Mouse (Mus musculus) hindbrain, postnatal 0 days (tissue): ENCODE data around the gene Asb4. TPM values are rescaled to one million over a fixed set of nuclear protein-coding genes. Genes with fewer than 3 reads are reported as not detected.
A peak's percentile ranks its signal among the peaks of the same experiment; 100 is the strongest.

Source experiments
- ATAC-seq: fragments of 200-750 bp; cut with Nextera tagmentation; 2 replicates; pipeline ENCODE4 v1.8.0; 2017; ENCODE audit warnings: mild to moderate bottlenecking, moderate TSS enrichment, moderate library complexity
- DNase-seq: peaks from one replicate; pipeline ENCODE4 v3.0.0-alpha.2; 2015; ENCODE audit warnings: low spot score
- H3K27ac ChIP-seq: fragments of 300-500 bp; sonication (generic); 2 replicates; pipeline ENCODE4 v1.5.1; 2014; ENCODE audit warnings: mild to moderate bottlenecking
- H3K27me3 ChIP-seq: fragments of 300-500 bp; sonication (generic); 2 replicates; pipeline ENCODE4 v1.6.1; 2014; ENCODE audit warnings: low read length, mixed read lengths; ENCODE audit not compliant: insufficient read depth
- H3K36me3 ChIP-seq: fragments of 300-500 bp; sonication (generic); 2 replicates; pipeline ENCODE4 v1.6.1; 2014; ENCODE audit warnings: low read length, mixed read lengths; ENCODE audit not compliant: insufficient read depth
- H3K4me1 ChIP-seq: fragments of 300-500 bp; sonication (generic); 2 replicates; pipeline ENCODE4 v1.6.1; 2014; ENCODE audit warnings: antibody characterized with exemption, low read length, mixed read lengths; ENCODE audit not compliant: insufficient read depth
- H3K4me2 ChIP-seq: fragments of 300-500 bp; sonication (generic); 2 replicates; pipeline ENCODE4 v1.6.1; 2014; ENCODE audit warnings: low read depth, mild to moderate bottlenecking, low read length, moderate library complexity, mixed read lengths
- H3K4me3 ChIP-seq: fragments of 300-500 bp; sonication (generic); 2 replicates; pipeline ENCODE4 v1.5.1; 2014; ENCODE audit warnings: low read length
- H3K9ac ChIP-seq: fragments of 300-500 bp; sonication (generic); replicated peaks from 2 replicates; pipeline ENCODE4 v1.6.1; 2014; ENCODE audit warnings: mild to moderate bottlenecking, low read length, moderate library complexity, mixed read lengths
- H3K9me3 ChIP-seq: fragments of 300-500 bp; sonication (generic); 2 replicates; pipeline ENCODE4 v1.6.1; 2016; ENCODE audit warnings: low read length, mixed read lengths
- CTCF ChIP-seq: IDR thresholded peaks from 2 replicates; pipeline ENCODE4 v1.5.1; 2016; ENCODE audit warnings: antibody characterized with exemption, control low read depth, low read depth
- WGBS: fragments of 180-500 bp; shearing (Covaris S2); extraction: QIAGEN DNeasy Blood & Tissue Kit; methylation state at CpG from one replicate; pipeline ENCODE4 v1.1.7; 2014; 5-methylcytosine and 5-hydroxymethylcytosine counted together
- polyA plus RNA-seq: library from polyadenylated mRNA; unstranded; fragments of >200 nt; fragmentation: Nextera tagmentation; extraction: Ambion mirVana; gene quantifications from 2 replicates; pipeline ENCODE4 v1.2.1, GENCODE M21; 2015
- total RNA-seq: library from RNA; depleted of rRNA; stranded (reverse); fragments of >200 nt; gene quantifications from 2 replicates; pipeline ENCODE4 v1.2.3, GENCODE M21; 2014; rRNA removed

The Asb4 gene
- total and polyA plus RNA-seq, 2 experiments from 2014 or later = 10.6 to 16.3 TPM

GRCm38 (mm10) chr6:5449878-5450277 is 66.7 kb downstream of the Asb4 start:
- DNase-seq = no peak
- Histone ChIP-seq H3K9ac (no peak overlapping the region), H3K27me3 (no peaks in the 10 kb centered on the region), H3K36me3 (no peaks in the 10 kb centered on the region), H3K4me3 (no peak overlapping the region), H3K27ac (no peak overlapping the region), H3K4me2 (no peak overlapping the region), H3K4me1 (no peaks in the 10 kb centered on the region), H3K9me3 (no peaks in the 10 kb centered on the region)
- WGBS = 93% methylated on average over 5 of the region's 5 CpGs
- TF ChIP-seq CTCF = no peak
- ATAC-seq = no peak

- Histone ChIP-seq H3K4me3 (no peak overlapping the region), H3K9ac (no peak overlapping the region), H3K9me3 (no peaks in the 10 kb centered on the region), H3K4me2 (no peak overlapping the region), H3K27me3 (no peaks in the 10 kb centered on the region), H3K36me3 (no peaks in the 10 kb centered on the region), H3K4me1 (no peaks in the 10 kb centered on the region), H3K27ac (no peak overlapping the region)
- TF ChIP-seq CTCF = no peak
- 86% methylated on average over 3 of the region's 3 CpGs for WGBS
- DNase-seq (no peak), ATAC-seq (no peak)
Observed at GRCm38 (mm10) chr6:5455836-5456235, 72.7 kb downstream of the Asb4 start.

- H3K4me3 ChIP-seq = no peak overlapping the region
- H3K4me1 ChIP-seq = no peaks in the 10 kb centered on the region
- no peak for TF ChIP-seq CTCF
- no peak overlapping the region for H3K4me2 ChIP-seq
- 0 out of 2 replicates have a peak overlapping the region, but pooled peaks have one; percentile 26 for H3K27ac ChIP-seq
- DNase-seq = peak; percentile 12
- no peaks in the 10 kb centered on the region for H3K36me3 ChIP-seq
- no peak overlapping the region for H3K9ac ChIP-seq
- peak; percentile 88 for ATAC-seq
- H3K9me3 ChIP-seq = no peaks in the 10 kb centered on the region
- H3K27me3 ChIP-seq = no peaks in the 10 kb centered on the region
- WGBS = 61% methylated on average over 10 of the region's 10 CpGs
Observed at GRCm38 (mm10) chr6:5470480-5471318, 87.5 kb downstream of the Asb4 start.

- ATAC-seq (no peak), DNase-seq (no peak)
- Histone ChIP-seq H3K27me3 (no peaks in the 10 kb centered on the region), H3K9me3 (no peaks in the 10 kb centered on the region), H3K4me1 (no peaks in the 10 kb centered on the region), H3K36me3 (no peaks in the 10 kb centered on the region), H3K4me2 (no peak overlapping the region), H3K27ac (no peak overlapping the region), H3K9ac (no peak overlapping the region), H3K4me3 (no peak overlapping the region)
- WGBS = 96% methylated on average over 2 of the region's 2 CpGs
- TF ChIP-seq CTCF = no peak
Observed at GRCm38 (mm10) chr6:5472692-5473091, 89.5 kb downstream of the Asb4 start.

- ATAC-seq = no peak
- Histone ChIP-seq H3K27ac (no peak overlapping the region), H3K4me2 (no peak overlapping the region), H3K27me3 (no peaks in the 10 kb centered on the region), H3K4me1 (no peaks in the 10 kb centered on the region), H3K9ac (no peak overlapping the region), H3K36me3 (no peaks in the 10 kb centered on the region), H3K9me3 (no peaks in the 10 kb centered on the region), H3K4me3 (no peak overlapping the region)
- no peak for DNase-seq
- TF ChIP-seq CTCF = no peak
- WGBS = 62% methylated on average over 1 of the region's 1 CpGs
Observed at GRCm38 (mm10) chr6:5474021-5474420, 90.8 kb downstream of the Asb4 start.

- no peak overlapping the region for H3K27ac ChIP-seq
- no peaks in the 10 kb centered on the region for H3K27me3 ChIP-seq
- no peaks in the 10 kb centered on the region for H3K36me3 ChIP-seq
- no peak overlapping the region for H3K9ac ChIP-seq
- no peak for TF ChIP-seq CTCF
- no peak overlapping the region for H3K4me3 ChIP-seq
- no peak overlapping the region for H3K4me2 ChIP-seq
- 94% methylated on average over 2 of the region's 2 CpGs for WGBS
- no peaks in the 10 kb centered on the region for H3K4me1 ChIP-seq
- DNase-seq (no peak), ATAC-seq (no peak)
- no peaks in the 10 kb centered on the region for H3K9me3 ChIP-seq
Observed at GRCm38 (mm10) chr6:5481066-5481465, 97.9 kb downstream of the Asb4 start.

- no peak overlapping the region for H3K4me3 ChIP-seq
- no peak for TF ChIP-seq CTCF
- H3K27me3 ChIP-seq = no peaks in the 10 kb centered on the region
- 63% methylated on average over 3 of the region's 3 CpGs for WGBS
- no peaks in the 10 kb centered on the region for H3K9me3 ChIP-seq
- H3K36me3 ChIP-seq = no peaks in the 10 kb centered on the region
- no peak overlapping the region for H3K4me2 ChIP-seq
- no peaks in the 10 kb centered on the region for H3K4me1 ChIP-seq
- ATAC-seq = no peak
- H3K27ac ChIP-seq = no peak overlapping the region
- no peak overlapping the region for H3K9ac ChIP-seq
- no peak for DNase-seq
Observed at GRCm38 (mm10) chr6:5482270-5482783, 99.1 kb downstream of the Asb4 start.

Other genes starting within 250 kb of the Asb4 start
- gene Pon1, start 189.4 kb upstream of the Asb4 start, total RNA-seq = 0.18 and 0.21 TPM in 2 replicates
- 0.96 and 1.1 TPM in 2 replicates for gene Pon1, start 189.4 kb upstream of the Asb4 start, polyA plus RNA-seq
- gene Pon3, start 127.1 kb upstream of the Asb4 start, total RNA-seq = 4.1 and 5.2 TPM in 2 replicates
- 5.8 and 6.2 TPM in 2 replicates for gene Pon3, start 127.1 kb upstream of the Asb4 start, polyA plus RNA-seq
- 17.9 TPM in 2 replicates for gene Pon2, start 84.9 kb upstream of the Asb4 start, total RNA-seq
- 50.4 and 56.2 TPM in 2 replicates for gene Pon2, start 84.9 kb upstream of the Asb4 start, polyA plus RNA-seq
- gene Pdk4, start 112.9 kb downstream of the Asb4 start, total RNA-seq = 1.8 and 4.7 TPM in 2 replicates
- 2.5 and 4.5 TPM in 2 replicates for gene Pdk4, start 112.9 kb downstream of the Asb4 start, polyA plus RNA-seq